Mouse (Mus musculus) thymus, adult 2 months (tissue): ENCODE results near the gene Kdm4b.

Experiments
- CTCF ChIP-seq: fragments of 200-500 bp; IDR thresholded peaks from 2 replicates; pipeline ENCODE4 v1.5.1; 2012; ENCODE audit warnings: mild to moderate bottlenecking, control low read depth, low read length, moderate library complexity, borderline replicate concordance; ENCODE audit not compliant: control insufficient read depth, poor library complexity, insufficient read depth; ENCODE audit errors: extremely low read depth
- POLR2A ChIP-seq: fragments of 200-500 bp; IDR thresholded peaks from 2 replicates; pipeline ENCODE4 v1.6.1; 2012; ENCODE audit warnings: mild to moderate bottlenecking, low read length, control low read depth, moderate library complexity; ENCODE audit not compliant: control insufficient read depth, poor library complexity, insufficient read depth; ENCODE audit errors: extremely low read depth

- TF ChIP-seq CTCF (no peak), POLR2A (no peak)
These were observed 83.2 kb downstream of the Kdm4b start for GRCm38 (mm10) chr17:56408965-56409625.
